Mouse (Mus musculus): Measurements from ENCODE around the gene Clns1a. TPM values are rescaled to one million over a fixed set of nuclear protein-coding genes. Genes with fewer than 3 reads are reported as not detected.
A peak's percentile ranks its signal among the peaks of the same experiment; 100 is the strongest.

Clns1a gene
- polyA plus RNA-seq, 1 experiment from 2014 or later: 204 TPM

GRCm38 (mm10) chr7:97728666-97729614 lies 32.5 kb downstream of the Clns1a start:
- ATAC-seq (replicated peaks): 0 out of 2 replicates have a peak, but pooled peaks have one; percentile 54
- 23% methylated on average over 14 of the region's 14 CpGs for WGBS
- no peaks in the 10 kb centered on the region for H3K27me3 ChIP-seq
- peaks cover 8% of the 10 kb centered on the region for H3K4me1 ChIP-seq
- H3K9me3 ChIP-seq: no peaks in the 10 kb centered on the region
- no peak overlapping the region for H3K4me3 ChIP-seq
- 0 out of 2 replicates have a peak, but pooled peaks cover 8% of the 10 kb centered on the region for H3K36me3 ChIP-seq
- no peak overlapping the region for H3K4me2 ChIP-seq (replicated peaks)
- H3K27ac ChIP-seq (replicated peaks): no peak overlapping the region
- H3K9ac ChIP-seq (replicated peaks): no peak overlapping the region

DNA sequence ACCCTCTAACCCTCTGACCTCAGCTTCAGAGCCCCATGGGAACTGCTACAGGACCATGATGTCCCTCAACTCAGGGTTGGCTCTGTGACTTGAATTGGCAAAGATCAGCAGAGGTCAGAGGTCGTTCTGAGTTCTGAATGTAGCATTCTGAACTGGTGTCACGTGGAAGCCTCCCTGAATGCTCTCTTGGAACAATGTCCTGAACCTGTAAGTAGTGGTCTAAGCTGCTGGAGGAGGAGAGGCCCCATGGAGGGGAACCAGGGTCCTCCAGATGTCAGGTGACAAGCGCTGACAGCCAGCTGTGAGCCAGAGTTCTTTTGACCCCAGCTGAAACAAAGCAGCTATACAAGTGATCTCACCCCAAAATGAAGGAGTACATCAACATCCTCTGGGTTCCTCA lies 34.0 kb downstream of the Clns1a start:
- H3K4me3 ChIP-seq: no peak overlapping the region
- H3K4me1 ChIP-seq: peaks cover 8% of the 10 kb centered on the region
- H3K4me2 ChIP-seq (replicated peaks): no peak overlapping the region
- 0 out of 2 replicates have a peak, but pooled peaks cover 8% of the 10 kb centered on the region for H3K36me3 ChIP-seq
- 43% methylated on average over 3 of the region's 3 CpGs for WGBS
- ATAC-seq (replicated peaks): no peak
- no peaks in the 10 kb centered on the region for H3K27me3 ChIP-seq
- H3K9me3 ChIP-seq: no peaks in the 10 kb centered on the region
- no peak overlapping the region for H3K9ac ChIP-seq (replicated peaks)
- H3K27ac ChIP-seq (replicated peaks): no peak overlapping the region

- H3K4me1 ChIP-seq: peaks cover 20% of the 10 kb centered on the region
- 90% methylated on average over 5 of the region's 5 CpGs for WGBS
- no peak overlapping the region for H3K27ac ChIP-seq (replicated peaks)
- H3K4me3 ChIP-seq: no peak overlapping the region
- H3K9ac ChIP-seq (replicated peaks): no peak overlapping the region
- no peaks in the 10 kb centered on the region for H3K9me3 ChIP-seq
- ATAC-seq (replicated peaks): no peak
- no peak overlapping the region for H3K4me2 ChIP-seq (replicated peaks)
- H3K27me3 ChIP-seq: no peaks in the 10 kb centered on the region
- no peaks in the 10 kb centered on the region for H3K36me3 ChIP-seq
Measured at GRCm38 (mm10) chr7:97733606-97734005, 37.2 kb downstream of the Clns1a start.

DNA sequence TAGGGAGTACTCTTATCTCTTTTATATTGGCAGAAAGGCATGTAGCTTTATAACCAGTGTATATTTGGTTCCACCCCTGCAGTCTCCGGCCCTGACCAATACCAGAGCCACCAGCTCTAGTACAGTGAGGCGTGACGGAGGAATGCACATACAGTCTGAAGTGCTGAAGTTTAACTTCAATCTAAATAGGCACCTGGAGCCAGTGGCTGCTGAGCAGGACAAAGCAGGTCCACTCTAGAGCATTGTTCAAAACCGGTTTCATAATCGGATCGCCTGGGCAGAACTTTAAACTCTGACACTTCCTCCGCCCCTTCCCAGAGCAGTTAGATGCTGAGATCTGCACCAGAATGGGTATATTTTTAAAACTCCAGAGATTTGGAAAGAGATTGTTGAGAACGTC lies 38.6 kb downstream of the Clns1a start:
- Histone ChIP-seq H3K36me3 (no peaks in the 10 kb centered on the region), H3K27ac (replicated peaks) (no peak overlapping the region), H3K4me1 (peaks cover 12% of the 10 kb centered on the region), H3K4me2 (replicated peaks) (no peak overlapping the region), H3K4me3 (no peak overlapping the region), H3K9me3 (no peaks in the 10 kb centered on the region), H3K9ac (replicated peaks) (no peak overlapping the region), H3K27me3 (no peaks in the 10 kb centered on the region)
- 82% methylated on average over 8 of the region's 8 CpGs for WGBS
- ATAC-seq (replicated peaks): no peak

- no peak for ATAC-seq (replicated peaks)
- no peak overlapping the region for H3K9ac ChIP-seq (replicated peaks)
- no peaks in the 10 kb centered on the region for H3K9me3 ChIP-seq
- H3K36me3 ChIP-seq: no peaks in the 10 kb centered on the region
- H3K4me3 ChIP-seq: no peak overlapping the region
- WGBS: 25% methylated on average over 4 of the region's 4 CpGs
- no peak overlapping the region for H3K4me2 ChIP-seq (replicated peaks)
- H3K4me1 ChIP-seq: peaks cover 12% of the 10 kb centered on the region
- no peak overlapping the region for H3K27ac ChIP-seq (replicated peaks)
- H3K27me3 ChIP-seq: no peaks in the 10 kb centered on the region
Measured at GRCm38 (mm10) chr7:97735886-97736420, 39.5 kb downstream of the Clns1a start.

DNA sequence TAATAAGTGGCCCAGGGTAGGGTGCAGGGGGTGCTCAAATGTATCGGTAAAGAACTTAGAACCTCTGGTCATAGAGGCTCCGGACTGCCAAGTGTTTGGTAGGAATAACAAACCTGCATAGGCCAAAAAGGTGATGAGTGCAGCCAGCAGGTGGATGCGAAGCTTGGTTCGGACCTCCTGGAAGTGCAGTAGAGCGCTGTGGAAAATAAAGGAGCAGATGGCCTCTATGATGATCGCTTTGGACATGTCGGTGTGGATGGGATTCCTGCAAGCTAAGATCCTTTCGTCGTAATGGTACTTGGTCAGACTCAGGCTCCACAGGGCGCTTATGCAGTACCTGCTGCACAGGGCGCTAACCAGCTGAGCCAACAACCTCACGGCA lies 40.8 kb downstream of the Clns1a start:
- peaks cover 12% of the 10 kb centered on the region for H3K4me1 ChIP-seq
- no peak; the same call in 1 of the 2 replicates for ATAC-seq (replicated peaks)
- peak overlapping the region; percentile 88 for H3K4me2 ChIP-seq (replicated peaks)
- 9% methylated on average over 12 of the region's 12 CpGs for WGBS
- H3K9me3 ChIP-seq: no peaks in the 10 kb centered on the region
- H3K36me3 ChIP-seq: no peaks in the 10 kb centered on the region
- H3K9ac ChIP-seq (replicated peaks): peak overlapping the region; percentile 69
- peak overlapping the region; percentile 72 for H3K4me3 ChIP-seq
- H3K27ac ChIP-seq (replicated peaks): no peak overlapping the region
- H3K27me3 ChIP-seq: no peaks in the 10 kb centered on the region

DNA sequence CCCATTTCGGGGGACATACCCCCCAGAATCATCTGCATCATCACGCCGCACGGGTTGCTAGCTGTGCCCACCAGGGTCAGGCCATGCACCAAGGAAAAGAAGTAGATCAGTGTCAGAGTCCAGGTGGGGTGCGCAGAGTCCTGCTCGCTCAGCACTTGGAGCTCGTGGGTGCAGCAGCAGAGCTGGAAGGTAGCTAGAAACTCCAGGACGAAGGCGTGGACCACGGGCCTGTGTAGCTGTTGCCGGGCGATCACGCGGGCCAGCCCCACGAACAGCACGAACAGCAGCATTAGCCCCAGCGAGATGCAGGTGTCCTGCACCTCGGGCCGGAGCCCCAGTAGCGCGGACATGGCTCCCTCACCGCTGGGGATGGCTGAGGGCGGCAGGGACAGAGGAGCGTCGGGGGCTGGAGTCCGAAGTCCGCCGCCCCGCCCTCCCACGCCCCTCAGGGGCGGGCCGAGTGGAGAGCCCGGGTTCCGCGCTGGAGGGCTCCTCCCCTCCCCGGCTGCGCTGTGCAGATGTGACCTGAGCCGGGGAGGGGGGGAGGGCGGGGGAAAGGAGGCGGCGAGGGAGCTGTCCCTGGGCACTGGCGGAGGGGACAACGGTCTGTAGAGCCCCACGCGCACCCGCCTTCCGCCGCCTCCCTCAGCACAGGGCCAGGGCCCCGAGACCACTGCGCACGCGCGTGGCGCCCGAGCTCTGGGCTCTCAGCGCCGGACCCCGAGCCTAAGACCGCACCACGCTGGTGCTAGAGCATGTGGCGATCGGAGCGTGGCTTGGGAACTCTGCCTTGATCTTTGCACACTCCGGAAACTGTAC lies 41.4 kb downstream of the Clns1a start, which contains the start of gene Aqp11:
Gene Aqp11 (minus strand): TSS at position 652 of the 819 bp plus-strand sequence.
- H3K4me2 ChIP-seq (replicated peaks): peak within 1 kb of the TSS; percentile 88
- no peaks in the 10 kb centered on the region for H3K36me3 ChIP-seq
- H3K9ac ChIP-seq (replicated peaks): peak within 1 kb of the TSS; percentile 69
- under 1% methylated on average over 55 of the region's 64 CpGs for WGBS
- H3K4me1 ChIP-seq: peaks cover 12% of the 10 kb centered on the region
- H3K27me3 ChIP-seq: no peaks in the 10 kb centered on the region
- H3K9me3 ChIP-seq: no peaks in the 10 kb centered on the region
- peak; percentile 95 for ATAC-seq (replicated peaks)
- peak within 1 kb of the TSS; percentile 72 for H3K4me3 ChIP-seq
- H3K27ac ChIP-seq (replicated peaks): no peak within 1 kb of the TSS

DNA sequence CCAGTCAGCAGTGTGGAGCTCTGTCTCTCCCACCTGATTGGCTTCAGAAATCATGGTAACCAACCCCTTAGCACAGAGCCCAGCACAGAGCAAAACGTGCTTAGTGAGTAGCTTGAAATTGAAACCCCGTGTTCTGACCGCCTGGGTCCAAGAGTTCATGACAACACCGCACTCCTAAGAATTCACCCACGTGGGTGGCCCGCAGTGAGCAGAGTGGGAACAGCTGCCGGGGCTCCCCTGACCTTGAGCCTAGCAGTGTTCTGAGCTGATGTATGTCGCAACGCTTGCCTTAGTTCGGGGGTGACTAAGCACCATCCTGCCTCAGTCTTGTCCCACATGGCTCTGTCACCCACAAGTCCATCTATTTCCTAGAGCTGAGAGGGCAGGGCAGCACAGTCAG lies 44.5 kb downstream of the Clns1a start:
- Histone ChIP-seq H3K9me3 (no peaks in the 10 kb centered on the region), H3K36me3 (no peaks in the 10 kb centered on the region), H3K9ac (replicated peaks) (no peak overlapping the region), H3K27ac (replicated peaks) (no peak overlapping the region), H3K27me3 (no peaks in the 10 kb centered on the region), H3K4me3 (no peak overlapping the region), H3K4me2 (replicated peaks) (no peak overlapping the region), H3K4me1 (peaks cover 15% of the 10 kb centered on the region)
- ATAC-seq (replicated peaks): no peak
- WGBS: 47% methylated on average over 10 of the region's 10 CpGs

DNA sequence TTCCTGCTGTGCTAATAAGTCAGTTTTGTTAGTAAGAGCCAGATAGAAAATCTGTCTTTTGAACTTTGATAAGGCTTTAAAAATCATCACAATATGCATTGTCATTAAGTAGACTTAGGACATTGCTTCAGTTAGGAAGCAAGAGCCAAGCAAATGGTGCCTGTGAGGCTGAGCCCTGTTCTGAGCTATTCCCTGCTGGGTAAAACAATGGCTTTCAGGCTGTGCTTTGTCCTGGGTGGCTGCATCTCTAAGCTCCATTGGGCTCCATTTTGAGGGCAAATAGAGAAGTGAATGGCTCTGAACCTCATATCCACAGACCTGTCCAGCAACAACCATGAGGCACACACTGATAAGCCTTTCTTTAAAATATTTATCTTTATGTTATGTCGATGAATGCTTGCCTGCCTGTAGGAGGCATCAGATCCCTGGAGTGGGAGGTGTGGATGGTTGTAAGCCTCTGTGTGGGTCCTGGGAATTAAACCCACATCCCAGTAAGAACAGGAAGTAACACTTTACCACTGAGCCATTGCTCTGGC lies 45.4 kb downstream of the Clns1a start:
- 0% methylated on average over 1 of the region's 1 CpGs for WGBS
- Histone ChIP-seq H3K4me2 (replicated peaks) (no peak overlapping the region), H3K27ac (replicated peaks) (no peak overlapping the region), H3K27me3 (no peaks in the 10 kb centered on the region), H3K9me3 (no peaks in the 10 kb centered on the region), H3K36me3 (no peaks in the 10 kb centered on the region), H3K9ac (replicated peaks) (no peak overlapping the region), H3K4me1 (peaks cover 14% of the 10 kb centered on the region), H3K4me3 (no peak overlapping the region)
- no peak for ATAC-seq (replicated peaks)

DNA sequence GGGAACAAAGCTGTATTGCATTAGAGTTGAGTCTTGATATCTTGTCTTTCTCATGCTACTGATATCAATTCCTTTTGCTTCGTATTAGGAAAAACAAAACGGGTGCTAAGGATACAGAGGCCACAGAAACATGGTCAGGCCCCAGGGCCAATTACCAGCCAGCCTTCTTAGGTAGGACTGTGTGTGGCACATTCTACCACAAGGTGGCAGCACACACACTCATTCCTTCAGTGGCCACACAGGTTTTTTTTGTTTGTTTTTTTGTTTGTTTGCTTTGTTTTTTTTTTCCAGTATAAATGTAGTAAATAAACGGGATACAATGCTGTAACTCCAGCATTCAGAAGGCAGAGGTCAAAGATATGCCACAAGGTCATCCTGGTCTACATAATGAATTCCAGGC lies 48.9 kb downstream of the Clns1a start:
- ATAC-seq (replicated peaks): 0 out of 2 replicates have a peak, but pooled peaks have one; percentile 39

GRCm38 (mm10) chr7:97747176-97747707 lies 50.8 kb downstream of the Clns1a start:
- no peak for ATAC-seq (replicated peaks)
- Histone ChIP-seq H3K4me1 (peaks cover 10% of the 10 kb centered on the region), H3K9ac (replicated peaks) (no peak overlapping the region), H3K36me3 (no peaks in the 10 kb centered on the region), H3K4me2 (replicated peaks) (no peak overlapping the region), H3K27me3 (no peaks in the 10 kb centered on the region), H3K9me3 (no peaks in the 10 kb centered on the region), H3K27ac (replicated peaks) (no peak overlapping the region), H3K4me3 (no peak overlapping the region)
- 78% methylated on average over 4 of the region's 4 CpGs for WGBS

More for the DNA sequence above, 48.9 kb downstream of the Clns1a start:
- 14% methylated on average over 3 of the region's 3 CpGs for WGBS
- Histone ChIP-seq H3K9me3 (no peaks in the 10 kb centered on the region), H3K27me3 (no peaks in the 10 kb centered on the region), H3K36me3 (no peaks in the 10 kb centered on the region), H3K4me2 (replicated peaks) (no peak overlapping the region), H3K4me3 (no peak overlapping the region), H3K4me1 (peaks cover 10% of the 10 kb centered on the region), H3K9ac (replicated peaks) (no peak overlapping the region), H3K27ac (replicated peaks) (no peak overlapping the region)
